Comparison of ENCODE assay signal across 26 mouse cellular contexts in the genomic region with DNA sequence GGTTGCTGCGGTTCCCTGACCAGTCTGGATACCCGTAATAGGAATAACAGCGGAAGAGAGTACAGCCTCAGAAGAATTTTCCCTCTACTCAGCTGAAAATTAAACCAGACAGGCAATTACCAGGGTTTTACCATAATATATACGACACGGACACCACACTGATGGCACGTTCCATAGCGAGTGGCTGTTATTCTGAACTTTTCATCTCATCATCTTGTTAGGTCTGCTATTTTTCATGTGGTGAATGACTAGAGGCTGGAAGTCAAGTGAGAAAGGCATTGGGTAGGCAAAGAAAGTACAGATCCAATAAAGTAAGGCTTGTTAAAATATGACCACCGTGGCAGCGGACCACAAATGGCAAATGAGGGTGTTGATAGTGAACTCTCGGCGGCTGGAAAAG. TPM values are rescaled to one million over a fixed set of nuclear protein-coding genes. Genes with fewer than 3 reads are reported as not detected.
A peak's percentile ranks its signal among the peaks of the same experiment; 100 is the strongest.
DNase-seq lines count a peak whose midpoint lies in the region; ATAC-seq lines count a peak whose summit lies in the region.
"Had no signal": no experiment of that assay in that cellular context is flagged by ENCODE, and none has a peak within 500 bp of the region (broad histone marks: within the 10 kb centered on the region; RNA-seq: fewer than 3 reads in every experiment).

No protein-coding gene starts in this region.

- no peak for ATAC-seq in embryonic facial prominence, embryonic 14.5 days (ENCODE audit: low read depth)
- peak; percentile 24; the same call in 1 of the 2 replicates for ATAC-seq in embryonic facial prominence, embryonic 15.5 days (ENCODE audit: insufficient number of reproducible peaks, low FRiP score, low TSS enrichment, low read depth)
- ATAC-seq in midbrain, embryonic 13.5 days, result no peak
- ATAC-seq: activated CD4-positive, CD25-positive, alpha-beta regulatory T cell, adult 4 months; CD4-positive, CD25-positive, alpha-beta regulatory T cell, adult 4 months; forebrain, embryonic 14.5 days; forebrain, embryonic 16.5 days; Patski had no signal

- no peak overlapping the region for H3K27ac ChIP-seq in embryonic facial prominence, embryonic 14.5 days (replicated peaks; ENCODE audit: low read depth, low read length)
- H3K27ac ChIP-seq in embryonic facial prominence, embryonic 10.5 days (replicated peaks), result no peak overlapping the region
- no peak overlapping the region for H3K27ac ChIP-seq in heart, embryonic 10.5 days
- no peak overlapping the region for H3K27ac ChIP-seq in embryonic facial prominence, embryonic 15.5 days (replicated peaks)
- H3K27ac ChIP-seq in midbrain, embryonic 13.5 days, result no peak overlapping the region
- H3K27ac ChIP-seq: embryonic facial prominence, embryonic 13.5 days; forebrain, embryonic 10.5 days; forebrain, embryonic 12.5 days had no signal

- intact Hi-C loops in heart, postnatal 36 days (cut with DNase I), result no loop called here

- no peaks in the 10 kb centered on the region for H3K36me3 ChIP-seq in embryonic facial prominence, embryonic 14.5 days (ENCODE audit: control insufficient read depth, insufficient read depth, low read length)
- H3K36me3 ChIP-seq in embryonic facial prominence, embryonic 10.5 days (replicated peaks), result no peaks in the 10 kb centered on the region
- no peaks in the 10 kb centered on the region for H3K36me3 ChIP-seq in heart, embryonic 10.5 days
- no peaks in the 10 kb centered on the region for H3K36me3 ChIP-seq in embryonic facial prominence, embryonic 15.5 days
- H3K36me3 ChIP-seq in midbrain, embryonic 13.5 days, result no peaks in the 10 kb centered on the region
- H3K36me3 ChIP-seq: embryonic facial prominence, embryonic 13.5 days; forebrain, embryonic 10.5 days; forebrain, embryonic 12.5 days; G1E had no signal

- H3K9ac ChIP-seq in embryonic facial prominence, embryonic 14.5 days (ENCODE audit: low read depth, low read length), result no peak overlapping the region
- H3K9ac ChIP-seq in embryonic facial prominence, embryonic 15.5 days, result no peak overlapping the region
- no peak overlapping the region for H3K9ac ChIP-seq in midbrain, embryonic 13.5 days (replicated peaks)
- H3K9ac ChIP-seq: embryonic facial prominence, embryonic 13.5 days; forebrain, embryonic 12.5 days had no signal

- no peak overlapping the region for H3K4me2 ChIP-seq in embryonic facial prominence, embryonic 14.5 days (ENCODE audit: low read depth, low read length)
- H3K4me2 ChIP-seq in embryonic facial prominence, embryonic 15.5 days (replicated peaks), result no peak overlapping the region
- H3K4me2 ChIP-seq in midbrain, embryonic 13.5 days (replicated peaks), result no peak overlapping the region
- H3K4me2 ChIP-seq: embryonic facial prominence, embryonic 13.5 days; forebrain, embryonic 12.5 days had no signal

- no peak overlapping the region for H3K4me3 ChIP-seq in embryonic facial prominence, embryonic 14.5 days (ENCODE audit: low read depth, low read length)
- no peak overlapping the region for H3K4me3 ChIP-seq in embryonic facial prominence, embryonic 10.5 days
- H3K4me3 ChIP-seq in heart, embryonic 10.5 days, result no peak overlapping the region
- H3K4me3 ChIP-seq in embryonic facial prominence, embryonic 15.5 days (replicated peaks), result no peak overlapping the region
- H3K4me3 ChIP-seq in midbrain, embryonic 13.5 days (replicated peaks), result no peak overlapping the region
- H3K4me3 ChIP-seq: embryonic facial prominence, embryonic 13.5 days; erythroblast, embryonic 14.5 days; forebrain, embryonic 10.5 days; forebrain, embryonic 12.5 days had no signal

- WGBS in embryonic facial prominence, embryonic 14.5 days, result 78% methylated on average over 11 of the region's 11 CpGs
- 94% methylated on average over 11 of the region's 11 CpGs for WGBS in embryonic facial prominence, embryonic 10.5 days
- WGBS in heart, embryonic 10.5 days, result 91% methylated on average over 11 of the region's 11 CpGs
- 72% methylated on average over 11 of the region's 11 CpGs for WGBS in embryonic facial prominence, embryonic 15.5 days
- 94% methylated on average over 11 of the region's 11 CpGs for WGBS in midbrain, embryonic 13.5 days

- DNase-seq in embryonic facial prominence, embryonic 14.5 days (ENCODE audit: low spot score), result peak; percentile 69
- no peak for DNase-seq in embryonic facial prominence, embryonic 10.5 days (ENCODE audit: low spot score)
- DNase-seq in heart, embryonic 10.5 days (ENCODE audit: low spot score), result peak; percentile 66
- DNase-seq in heart, postnatal 36 days, result no peak
- DNase-seq: adrenal gland, adult 8-10 months; adrenal gland, postnatal 14 days; adrenal gland, postnatal 36 days; B cell, adult 2 months; cerebellum, adult 11-12 months; cerebellum, adult 2 months; cerebellum, adult 9-10 months; cerebellum, postnatal 10 days; cerebellum, postnatal 25 days had no signal

- no peaks in the 10 kb centered on the region for H3K9me3 ChIP-seq in embryonic facial prominence, embryonic 14.5 days (ENCODE audit: control insufficient read depth, low read length)
- no peaks in the 10 kb centered on the region for H3K9me3 ChIP-seq in embryonic facial prominence, embryonic 10.5 days
- H3K9me3 ChIP-seq in heart, embryonic 10.5 days, result no peaks in the 10 kb centered on the region
- no peaks in the 10 kb centered on the region for H3K9me3 ChIP-seq in embryonic facial prominence, embryonic 15.5 days (replicated peaks)
- H3K9me3 ChIP-seq in midbrain, embryonic 13.5 days, result no peaks in the 10 kb centered on the region
- H3K9me3 ChIP-seq: embryonic facial prominence, embryonic 13.5 days; forebrain, embryonic 10.5 days; forebrain, embryonic 12.5 days; G1E had no signal

- H3K4me1 ChIP-seq in embryonic facial prominence, embryonic 14.5 days (ENCODE audit: control insufficient read depth, insufficient read depth, low read length), result no peaks in the 10 kb centered on the region
- H3K4me1 ChIP-seq in embryonic facial prominence, embryonic 10.5 days, result no peaks in the 10 kb centered on the region
- peaks cover 6% of the 10 kb centered on the region for H3K4me1 ChIP-seq in heart, embryonic 10.5 days
- no peaks in the 10 kb centered on the region for H3K4me1 ChIP-seq in embryonic facial prominence, embryonic 15.5 days
- H3K4me1 ChIP-seq in midbrain, embryonic 13.5 days (replicated peaks), result no peaks in the 10 kb centered on the region
- H3K4me1 ChIP-seq: forebrain, embryonic 10.5 days; forebrain, embryonic 12.5 days had no signal

- no peaks in the 10 kb centered on the region for H3K27me3 ChIP-seq in embryonic facial prominence, embryonic 14.5 days (replicated peaks; ENCODE audit: control insufficient read depth, insufficient read depth, low read length)
- no peaks in the 10 kb centered on the region; the same call in 1 of the 2 replicates for H3K27me3 ChIP-seq in embryonic facial prominence, embryonic 10.5 days (replicated peaks; ENCODE audit: low read depth, poor library complexity, severe bottlenecking)
- H3K27me3 ChIP-seq in heart, embryonic 10.5 days (ENCODE audit: insufficient read depth, poor library complexity, severe bottlenecking), result no peaks in the 10 kb centered on the region
- H3K27me3 ChIP-seq in embryonic facial prominence, embryonic 15.5 days, result no peaks in the 10 kb centered on the region
- H3K27me3 ChIP-seq in midbrain, embryonic 13.5 days, result no peaks in the 10 kb centered on the region
- H3K27me3 ChIP-seq: CH12.LX; embryonic facial prominence, embryonic 13.5 days; forebrain, embryonic 12.5 days; Patski had no signal

RNA-seq across cellular contexts. Expression of gene Nedd9, which starts 37.0 kb away (rescaled TPM):
- polyA plus RNA-seq in embryonic facial prominence, embryonic 14.5 days (2014; fragmentation: Nextera tagmentation; extraction: Ambion mirVana), result 31.1 and 32.1 TPM in 2 replicates
- 17.4 and 19.1 TPM in 2 replicates for polyA plus RNA-seq in embryonic facial prominence, embryonic 10.5 days (2016; fragmentation: Nextera tagmentation; extraction: Ambion mirVana)
- polyA plus RNA-seq in heart, embryonic 10.5 days (2016; fragmentation: Nextera tagmentation; extraction: Ambion mirVana), result 14.7 and 15.8 TPM in 2 replicates
- 10 to 100 TPM; 21.3 to 28.0 TPM for total RNA-seq in heart, postnatal 36 days (2021)
- polyA plus RNA-seq in embryonic facial prominence, embryonic 15.5 days (2015; fragmentation: Nextera tagmentation; extraction: Ambion mirVana), result 32.3 and 32.5 TPM in 2 replicates
- polyA plus RNA-seq in midbrain, embryonic 13.5 days (2015; fragmentation: Nextera tagmentation; extraction: Ambion mirVana), result 11.5 and 15.9 TPM in 2 replicates
- polyA plus RNA-seq: erythroblast, embryonic 14.5 days; G1E had no signal

Comparison
In these comparisons a context has a peak if more than half of its experiments do, and no peak if none do; other contexts are left out.
1. DNase-seq: peak in embryonic facial prominence, embryonic 14.5 days (single experiment) and heart, embryonic 10.5 days (single experiment); none in embryonic facial prominence, embryonic 10.5 days (single experiment) and heart, postnatal 36 days (0 of 2).